Mouse (Mus musculus) neural tube, embryonic 11.5 days (tissue): ENCODE measurements at regions not wholly inside any gene's neighbourhood (a gene's known extent, or its start where the extent isn't known, plus 50 kb on each side); places are given as distances from the start of the nearest gene placed in this dataset.
A peak's percentile ranks its signal among the peaks of the same experiment; 100 is the strongest.

Experiments used
- ATAC-seq: fragments of 200-750 bp; cut with Nextera tagmentation; 2 replicates; pipeline ENCODE4 v1.8.0; 2017; ENCODE audit warnings: moderate number of reproducible peaks, mild to moderate bottlenecking, moderate TSS enrichment, moderate library complexity; ENCODE audit not compliant: insufficient read depth, low FRiP score, low TSS enrichment
- DNase-seq: peaks from one replicate; pipeline ENCODE4 v3.0.0-alpha.2; 2015; ENCODE audit warnings: low spot score
- H3K27ac ChIP-seq: fragments of 300-500 bp; sonication (generic); 2 replicates; pipeline ENCODE4 v1.5.1; 2014; ENCODE audit warnings: low read depth, mild to moderate bottlenecking, low read length
- H3K27me3 ChIP-seq: fragments of 300-500 bp; sonication (generic); 2 replicates; pipeline ENCODE4 v1.6.1; 2014; ENCODE audit warnings: mild to moderate bottlenecking, low read length, mixed read lengths; ENCODE audit not compliant: control insufficient read depth, insufficient read depth
- H3K36me3 ChIP-seq: fragments of 300-500 bp; sonication (generic); 2 replicates; pipeline ENCODE4 v1.6.1; 2014; ENCODE audit warnings: mild to moderate bottlenecking, low read length, moderate library complexity, mixed read lengths; ENCODE audit not compliant: control insufficient read depth, insufficient read depth
- H3K4me1 ChIP-seq: fragments of 300-500 bp; sonication (generic); 2 replicates; pipeline ENCODE4 v1.6.1; 2014; ENCODE audit warnings: low read length, mixed read lengths; ENCODE audit not compliant: control insufficient read depth, insufficient read depth
- H3K4me2 ChIP-seq: fragments of 300-500 bp; sonication (generic); 2 replicates; pipeline ENCODE4 v1.6.1; 2014; ENCODE audit warnings: low read depth, mild to moderate bottlenecking, moderate library complexity
- H3K4me3 ChIP-seq: fragments of 300-500 bp; sonication (generic); 2 replicates; pipeline ENCODE4 v1.5.1; 2014; ENCODE audit warnings: low read depth, low read length
- H3K9ac ChIP-seq: fragments of 300-500 bp; sonication (generic); 2 replicates; pipeline ENCODE4 v1.6.1; 2014; ENCODE audit warnings: mild to moderate bottlenecking, low read length
- H3K9me3 ChIP-seq: fragments of 300-500 bp; sonication (generic); 2 replicates; pipeline ENCODE4 v1.6.1; 2016; ENCODE audit warnings: low read length; ENCODE audit not compliant: control insufficient read depth
- WGBS: fragments of 180-500 bp; shearing (Covaris S2); extraction: QIAGEN DNeasy Blood & Tissue Kit; methylation state at CpG from one replicate; pipeline ENCODE4 v1.1.7; 2014; 5-methylcytosine and 5-hydroxymethylcytosine counted together

DNA sequence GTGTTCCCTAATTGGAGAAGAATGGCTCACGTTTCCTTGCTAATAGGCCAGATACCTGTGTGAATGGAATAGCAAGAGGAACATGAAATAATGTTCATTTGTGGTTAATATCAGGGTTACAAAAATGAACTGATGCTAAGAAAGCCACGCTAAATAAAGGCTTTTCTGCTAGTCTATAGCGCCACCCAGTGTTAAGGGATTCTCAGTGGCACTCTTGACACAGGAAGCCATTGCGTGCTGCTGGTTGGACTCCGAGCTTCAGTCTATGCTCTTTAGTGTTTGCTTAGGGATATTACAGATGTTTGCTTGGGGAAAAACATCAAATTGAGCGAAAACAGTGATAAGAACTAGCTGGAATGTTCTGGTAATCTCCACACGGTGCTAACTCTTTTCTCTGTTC, 1008.3 kb downstream of the Tecrl start:
- H3K4me1 ChIP-seq = no peaks in the 10 kb centered on the region
- no peak overlapping the region for H3K4me2 ChIP-seq
- H3K36me3 ChIP-seq = no peaks in the 10 kb centered on the region
- H3K4me3 ChIP-seq = no peak overlapping the region
- 11% methylated on average over 7 of the region's 7 CpGs for WGBS
- no peak overlapping the region for H3K27ac ChIP-seq
- peak; percentile 74 for DNase-seq
- no peaks in the 10 kb centered on the region for H3K9me3 ChIP-seq
- no peak overlapping the region for H3K9ac ChIP-seq
- peak; percentile 49; the same call in 1 of the 2 replicates for ATAC-seq
- no peaks in the 10 kb centered on the region for H3K27me3 ChIP-seq

DNA sequence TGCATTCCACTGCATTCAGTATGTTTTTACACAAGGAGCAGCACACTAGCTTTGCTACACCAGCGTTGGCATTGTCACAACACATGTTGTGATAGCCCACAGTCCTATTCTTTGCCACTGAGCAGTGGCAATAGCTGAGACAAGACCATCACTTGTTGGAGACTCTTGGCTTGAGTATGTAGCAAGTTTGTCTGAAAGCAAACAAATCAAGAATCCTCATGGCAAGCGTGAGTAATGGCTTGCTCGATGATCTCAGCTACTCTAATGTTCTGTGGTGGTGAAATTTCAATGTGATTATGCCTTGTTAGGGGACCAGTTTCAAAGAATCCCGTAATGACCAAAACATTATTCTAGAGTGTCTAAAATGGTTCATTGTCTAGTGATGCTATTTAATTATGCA, 1030.6 kb downstream of the Tecrl start:
- WGBS = 90% methylated on average over 4 of the region's 4 CpGs
- ATAC-seq (no peak), DNase-seq (no peak)
- Histone ChIP-seq H3K27me3 (no peaks in the 10 kb centered on the region), H3K4me3 (no peak overlapping the region), H3K4me1 (no peaks in the 10 kb centered on the region), H3K4me2 (no peak overlapping the region), H3K27ac (no peak overlapping the region), H3K9ac (no peak overlapping the region), H3K36me3 (no peaks in the 10 kb centered on the region), H3K9me3 (no peaks in the 10 kb centered on the region)

DNA sequence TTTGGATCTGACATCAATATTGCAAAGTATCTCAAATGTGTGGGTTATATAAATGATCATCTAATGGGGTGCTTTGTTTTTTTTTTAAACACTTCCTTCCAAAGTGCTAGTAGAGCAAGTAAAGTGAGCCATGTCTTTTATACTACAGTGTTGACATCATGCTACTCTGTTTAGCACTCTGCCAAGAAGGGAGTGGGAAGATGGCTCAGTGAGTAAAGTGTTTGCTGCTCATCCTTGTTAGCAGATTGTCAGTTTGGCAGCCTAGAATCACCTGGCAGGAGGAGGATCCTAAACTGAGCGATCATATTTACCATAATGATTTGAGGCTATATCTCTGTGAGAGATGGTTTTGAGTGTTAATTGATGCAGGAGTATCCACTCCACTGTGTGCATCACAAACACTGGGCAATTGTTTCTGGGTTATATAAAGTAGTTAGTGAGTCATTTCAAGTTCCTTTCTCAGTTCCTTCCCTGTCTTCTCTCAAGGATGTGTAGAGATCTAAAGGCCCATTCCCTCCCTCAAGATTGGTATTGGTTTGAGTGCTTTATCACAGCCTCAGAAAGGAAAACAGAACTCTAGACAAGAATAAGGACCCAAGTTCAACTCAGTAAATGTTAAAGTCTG, 1035.2 kb downstream of the Tecrl start:
- H3K9ac ChIP-seq = no peak overlapping the region
- H3K9me3 ChIP-seq = no peaks in the 10 kb centered on the region
- no peaks in the 10 kb centered on the region for H3K36me3 ChIP-seq
- H3K27me3 ChIP-seq = no peaks in the 10 kb centered on the region
- no peak overlapping the region for H3K4me3 ChIP-seq
- DNase-seq = no peak
- WGBS = 94% methylated on average over 1 of the region's 1 CpGs
- H3K4me2 ChIP-seq = no peak overlapping the region
- no peaks in the 10 kb centered on the region for H3K4me1 ChIP-seq
- ATAC-seq = no peak
- H3K27ac ChIP-seq = no peak overlapping the region

DNA sequence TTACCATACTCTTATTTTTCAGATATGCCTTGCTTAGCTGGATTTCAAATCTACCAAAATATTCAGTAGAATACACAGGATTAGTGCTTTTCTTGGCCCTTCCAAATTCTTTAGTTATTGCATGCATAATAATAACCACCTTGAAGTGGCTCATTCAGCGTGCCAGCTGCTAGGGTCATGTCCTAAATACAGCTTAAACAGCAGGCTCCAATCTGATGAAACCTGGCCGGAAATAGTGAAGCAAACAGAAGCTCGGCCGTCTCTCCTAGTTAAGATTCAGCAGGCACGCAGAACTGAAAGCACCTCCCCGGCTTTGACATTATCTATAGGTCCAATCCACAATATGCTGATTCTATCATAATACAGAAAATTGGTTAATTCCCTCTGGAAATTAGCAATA, 1042.9 kb downstream of the Tecrl start:
- Histone ChIP-seq H3K36me3 (no peaks in the 10 kb centered on the region), H3K27me3 (no peaks in the 10 kb centered on the region), H3K9me3 (no peaks in the 10 kb centered on the region), H3K4me3 (no peak overlapping the region), H3K27ac (no peak overlapping the region), H3K9ac (no peak overlapping the region), H3K4me2 (no peak overlapping the region), H3K4me1 (no peaks in the 10 kb centered on the region)
- 42% methylated on average over 6 of the region's 6 CpGs for WGBS
- ATAC-seq = no peak
- no peak for DNase-seq

DNA sequence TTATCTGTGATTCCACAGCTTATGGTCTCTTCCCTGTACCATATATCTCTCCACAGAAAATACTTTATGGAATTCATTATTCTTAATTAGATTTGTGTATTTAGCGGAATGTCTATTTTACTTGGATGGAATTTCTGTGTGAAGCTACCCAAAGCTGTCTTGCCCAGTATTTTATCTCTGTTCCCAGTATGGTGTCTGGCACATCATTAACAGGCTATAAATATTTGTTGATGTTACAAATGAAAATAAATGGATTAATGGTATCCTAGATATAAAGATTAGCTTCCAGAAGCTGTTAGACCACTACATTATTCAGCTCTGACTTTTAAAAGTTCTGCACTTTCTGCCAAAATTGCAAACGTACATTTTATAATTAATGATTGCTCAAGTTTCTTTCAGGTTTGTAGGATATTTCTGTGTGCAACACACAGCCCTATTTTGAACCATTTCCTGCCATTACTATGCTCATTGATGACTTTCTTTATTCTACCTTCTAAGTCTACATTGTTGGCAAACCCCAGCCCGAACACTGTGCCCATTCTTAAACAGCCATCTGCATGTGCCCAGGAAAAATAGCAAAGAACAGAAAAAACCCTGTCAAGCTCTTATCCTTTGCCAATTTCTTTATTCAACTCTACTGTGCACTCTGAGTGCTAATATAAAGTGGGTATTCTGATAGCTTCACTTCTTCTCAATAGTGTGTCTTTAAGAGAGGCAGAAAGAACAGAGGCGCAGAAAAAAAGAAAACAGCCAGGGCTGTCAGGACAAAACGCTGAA, 1066.7 kb downstream of the Tecrl start:
- H3K4me2 ChIP-seq = no peak overlapping the region
- H3K4me3 ChIP-seq = no peak overlapping the region
- no peak overlapping the region for H3K9ac ChIP-seq
- H3K27me3 ChIP-seq = no peaks in the 10 kb centered on the region
- no peak for DNase-seq
- 81% methylated on average over 5 of the region's 5 CpGs for WGBS
- ATAC-seq = no peak
- H3K9me3 ChIP-seq = no peaks in the 10 kb centered on the region
- H3K4me1 ChIP-seq = no peaks in the 10 kb centered on the region
- no peak overlapping the region for H3K27ac ChIP-seq
- no peaks in the 10 kb centered on the region for H3K36me3 ChIP-seq

DNA sequence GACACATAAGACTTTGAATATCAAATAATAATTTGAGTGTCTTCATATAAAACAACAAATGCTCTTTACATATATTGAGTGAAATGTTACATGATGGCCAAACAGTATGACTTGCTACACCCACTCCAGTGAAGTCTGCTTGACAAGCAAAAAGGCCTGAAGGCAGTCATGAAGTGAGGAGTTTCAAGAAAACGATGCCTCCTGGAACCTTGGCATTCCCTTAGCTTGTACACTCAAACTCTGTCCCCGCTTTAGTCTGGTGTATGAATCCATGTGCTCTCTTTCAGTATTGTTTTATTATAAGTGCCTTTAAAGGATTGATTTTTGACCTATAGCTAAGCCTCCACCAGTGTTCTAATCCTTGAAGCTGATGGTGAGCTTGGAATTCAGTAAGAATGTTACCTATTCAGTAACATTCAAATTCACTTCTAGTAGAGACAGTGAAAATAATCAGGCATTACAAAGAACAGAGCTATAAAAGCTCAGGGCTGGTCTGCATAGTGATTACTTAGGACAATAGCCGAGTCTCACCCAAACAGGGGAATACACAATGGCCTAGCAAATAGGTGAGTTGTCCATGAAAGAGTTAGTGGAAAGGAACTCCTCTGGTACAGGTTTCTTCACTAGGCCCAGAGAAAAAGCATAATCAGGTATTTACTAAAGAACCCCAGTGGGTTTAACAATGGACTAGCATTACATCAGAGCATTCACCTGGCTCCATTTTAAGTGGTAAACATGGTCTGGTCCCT, 1101.5 kb downstream of the Tecrl start:
- ATAC-seq = no peak
- H3K4me3 ChIP-seq = no peak overlapping the region
- no peak overlapping the region for H3K9ac ChIP-seq
- no peak for DNase-seq
- H3K4me1 ChIP-seq = no peaks in the 10 kb centered on the region
- WGBS = 90% methylated on average over 3 of the region's 3 CpGs
- no peak overlapping the region for H3K27ac ChIP-seq
- no peaks in the 10 kb centered on the region for H3K36me3 ChIP-seq
- H3K27me3 ChIP-seq = no peaks in the 10 kb centered on the region
- no peaks in the 10 kb centered on the region for H3K9me3 ChIP-seq
- H3K4me2 ChIP-seq = no peak overlapping the region

DNA sequence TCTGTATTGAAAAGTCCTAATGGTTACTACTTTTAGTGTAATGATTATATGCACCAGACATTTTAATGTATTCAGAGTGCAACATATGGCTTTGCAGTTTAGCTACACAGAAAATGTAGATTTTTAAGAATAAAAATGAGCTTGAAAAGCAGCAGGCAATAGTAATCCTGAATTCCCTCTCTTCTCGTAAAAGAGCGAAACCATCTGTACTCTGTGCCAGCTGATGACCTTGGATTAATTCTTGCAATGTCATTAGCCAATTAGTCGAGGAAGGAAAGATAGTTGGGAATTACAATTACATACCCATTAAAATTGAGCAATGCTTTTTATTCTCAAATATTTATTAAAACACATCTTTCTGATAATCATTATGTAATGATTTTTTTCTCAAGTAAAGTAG, 1128.7 kb downstream of the Tecrl start:
- ATAC-seq (no peak; the same call in 1 of the 2 replicates), DNase-seq (no peak)
- Histone ChIP-seq H3K4me2 (no peak overlapping the region), H3K36me3 (no peaks in the 10 kb centered on the region), H3K4me3 (no peak overlapping the region), H3K4me1 (no peaks in the 10 kb centered on the region), H3K9me3 (no peaks in the 10 kb centered on the region), H3K27me3 (no peaks in the 10 kb centered on the region), H3K9ac (no peak overlapping the region), H3K27ac (no peak overlapping the region)
- 76% methylated on average over 3 of the region's 3 CpGs for WGBS

DNA sequence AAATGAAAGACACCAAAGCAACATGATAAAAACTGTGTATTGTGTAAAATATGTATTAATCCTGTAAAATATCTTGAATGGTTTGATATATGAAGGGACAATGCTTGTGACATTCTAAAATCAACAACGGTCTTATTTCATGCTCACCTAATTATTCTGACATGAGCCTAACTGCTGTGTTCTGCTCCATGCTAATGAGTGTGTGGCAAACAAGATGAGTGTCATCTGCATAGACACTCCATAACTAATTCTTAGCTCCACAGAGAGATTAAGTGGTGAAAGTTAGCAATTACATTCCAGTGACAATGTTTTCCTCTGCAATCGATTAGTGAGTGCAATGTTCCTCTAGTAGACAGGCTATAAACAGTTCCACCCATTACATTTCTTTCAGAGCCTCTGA, 1131.4 kb downstream of the Tecrl start:
- Histone ChIP-seq H3K36me3 (no peaks in the 10 kb centered on the region), H3K27ac (no peak overlapping the region), H3K9me3 (no peaks in the 10 kb centered on the region), H3K27me3 (no peaks in the 10 kb centered on the region), H3K4me1 (no peaks in the 10 kb centered on the region), H3K4me2 (no peak overlapping the region), H3K4me3 (no peak overlapping the region), H3K9ac (no peak overlapping the region)
- DNase-seq = no peak
- WGBS = 94% methylated on average over 2 of the region's 2 CpGs
- no peak for ATAC-seq
